Mouse (Mus musculus): ENCODE measurements at regions not wholly inside any gene's neighbourhood (a gene's known extent, or its start where the extent isn't known, plus 50 kb on each side); places are given as distances from the start of the nearest gene placed in this dataset.

- Histone ChIP-seq H3K9me3 (no peaks in the 10 kb centered on the region), H3K36me3 (no peaks in the 10 kb centered on the region), H3K27me3 (no peaks in the 10 kb centered on the region), H3K4me3 (no peak overlapping the region), H3K4me1 (no peaks in the 10 kb centered on the region), H3K4me2 (replicated peaks) (no peak overlapping the region), H3K27ac (no peak overlapping the region), H3K9ac (no peak overlapping the region)
- ATAC-seq (ENCODE audit: insufficient number of reproducible peaks, insufficient read depth, low FRiP score, low TSS enrichment) = no peak
- WGBS = 85% methylated on average over 9 of the region's 9 CpGs
Measured at GRCm38 (mm10) chr7:68568127-68568510, 180.9 kb downstream of the Arrdc4 start.

GRCm38 (mm10) chr7:68567452-68568126 lies 181.5 kb downstream of the Arrdc4 start:
- H3K4me3 ChIP-seq = no peak overlapping the region

GRCm38 (mm10) chr7:68559440-68560343 lies 189.3 kb downstream of the Arrdc4 start:
- WGBS = 54% methylated on average over 15 of the region's 15 CpGs
- no peaks in the 10 kb centered on the region for H3K27me3 ChIP-seq
- no peak overlapping the region for H3K4me3 ChIP-seq
- ATAC-seq (ENCODE audit: insufficient number of reproducible peaks, insufficient read depth, low FRiP score, low TSS enrichment) = no peak
- H3K36me3 ChIP-seq = no peaks in the 10 kb centered on the region
- H3K9me3 ChIP-seq = no peaks in the 10 kb centered on the region
- H3K27ac ChIP-seq = no peak overlapping the region
- H3K4me1 ChIP-seq = no peaks in the 10 kb centered on the region
- H3K4me2 ChIP-seq (replicated peaks) = no peak overlapping the region
- no peak overlapping the region for H3K9ac ChIP-seq

More at GRCm38 (mm10) chr7:68567452-68568126, 181.5 kb downstream of the Arrdc4 start:
- Histone ChIP-seq H3K36me3 (no peaks in the 10 kb centered on the region), H3K27ac (no peak overlapping the region), H3K9ac (no peak overlapping the region), H3K4me2 (replicated peaks) (no peak overlapping the region), H3K27me3 (no peaks in the 10 kb centered on the region), H3K9me3 (no peaks in the 10 kb centered on the region), H3K4me1 (no peaks in the 10 kb centered on the region)
- 68% methylated on average over 3 of the region's 3 CpGs for WGBS
- no peak for ATAC-seq (ENCODE audit: insufficient number of reproducible peaks, insufficient read depth, low FRiP score, low TSS enrichment)

DNA sequence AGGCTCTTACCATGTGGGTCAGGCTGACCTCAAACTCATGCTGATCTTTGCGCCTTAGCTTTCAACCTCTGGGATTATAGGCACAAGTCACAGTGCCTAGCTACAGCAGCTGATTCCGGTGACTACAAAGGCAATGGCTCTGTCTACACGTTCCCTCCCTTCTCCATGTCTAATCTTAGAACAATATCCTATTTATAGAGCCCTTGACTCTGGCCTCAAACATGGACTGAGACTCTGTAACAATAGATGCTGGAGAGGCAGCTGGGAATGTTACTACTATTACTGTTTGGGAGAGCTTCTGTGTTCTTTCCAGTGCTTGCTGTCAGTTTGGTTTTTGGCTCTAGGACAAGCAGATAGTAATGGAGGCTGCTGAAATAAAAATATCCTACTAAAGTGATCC lies 198.7 kb downstream of the Arrdc4 start:
- H3K27me3 ChIP-seq = no peaks in the 10 kb centered on the region
- no peak overlapping the region for H3K27ac ChIP-seq
- no peak overlapping the region for H3K9ac ChIP-seq
- no peak; the same call in 1 of the 2 replicates for ATAC-seq (ENCODE audit: insufficient number of reproducible peaks, insufficient read depth, low FRiP score, low TSS enrichment)
- H3K4me2 ChIP-seq (replicated peaks) = no peak overlapping the region
- H3K36me3 ChIP-seq = no peaks in the 10 kb centered on the region
- no peaks in the 10 kb centered on the region for H3K4me1 ChIP-seq
- no peaks in the 10 kb centered on the region for H3K9me3 ChIP-seq
- WGBS = 45% methylated on average over 3 of the region's 3 CpGs
- no peak overlapping the region for H3K4me3 ChIP-seq

- H3K4me3 ChIP-seq = no peak overlapping the region
- H3K36me3 ChIP-seq = no peaks in the 10 kb centered on the region
- no peak overlapping the region for H3K4me2 ChIP-seq (replicated peaks)
- no peaks in the 10 kb centered on the region for H3K9me3 ChIP-seq
- H3K27ac ChIP-seq = no peak overlapping the region
- H3K9ac ChIP-seq = no peak overlapping the region
- no peak for ATAC-seq (ENCODE audit: insufficient number of reproducible peaks, insufficient read depth, low FRiP score, low TSS enrichment)
- no peaks in the 10 kb centered on the region for H3K4me1 ChIP-seq
- H3K27me3 ChIP-seq = no peaks in the 10 kb centered on the region
Measured at GRCm38 (mm10) chr7:68548176-68548575, 200.9 kb downstream of the Arrdc4 start.

DNA sequence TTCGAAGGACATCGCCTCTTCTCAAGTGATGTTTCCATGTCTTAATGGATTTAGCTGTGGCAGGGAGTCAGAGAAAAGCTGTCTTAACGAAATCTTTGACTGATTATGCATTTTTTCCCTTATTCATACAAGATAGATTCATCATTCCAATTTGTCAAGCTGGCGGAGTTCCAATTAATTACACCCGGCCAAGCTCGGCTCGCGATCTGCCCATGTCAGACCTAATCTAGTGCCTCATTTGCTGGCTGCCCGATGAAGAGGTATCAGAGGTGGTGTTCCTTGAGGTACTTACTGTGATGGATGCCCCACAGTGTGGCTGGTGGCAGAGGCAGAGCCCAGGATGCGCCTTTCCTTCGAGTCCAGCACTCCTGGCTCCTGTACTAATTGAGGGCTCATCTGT lies 204.9 kb downstream of the Arrdc4 start:
- ATAC-seq (ENCODE audit: insufficient number of reproducible peaks, insufficient read depth, low FRiP score, low TSS enrichment) = no peak
- H3K9me3 ChIP-seq = no peaks in the 10 kb centered on the region

GRCm38 (mm10) chr7:68509096-68509495 lies 235.5 kb downstream of the Fam169b start:
- no peak overlapping the region for H3K4me2 ChIP-seq (replicated peaks)
- no peaks in the 10 kb centered on the region for H3K4me1 ChIP-seq
- ATAC-seq (ENCODE audit: insufficient number of reproducible peaks, insufficient read depth, low FRiP score, low TSS enrichment) = no peak
- H3K27ac ChIP-seq = no peak overlapping the region
- peaks cover 4% of the 10 kb centered on the region; the same call in 1 of the 2 replicates for H3K9me3 ChIP-seq
- no peak overlapping the region for H3K4me3 ChIP-seq
- no peak overlapping the region for H3K9ac ChIP-seq
- H3K36me3 ChIP-seq = no peaks in the 10 kb centered on the region
- WGBS = 88% methylated on average over 6 of the region's 6 CpGs
- H3K27me3 ChIP-seq = no peaks in the 10 kb centered on the region

More for the DNA sequence above, 204.9 kb downstream of the Arrdc4 start:
- no peak overlapping the region for H3K4me2 ChIP-seq (replicated peaks)
- H3K27ac ChIP-seq = no peak overlapping the region
- no peak overlapping the region for H3K4me3 ChIP-seq
- H3K4me1 ChIP-seq = no peaks in the 10 kb centered on the region
- H3K27me3 ChIP-seq = no peaks in the 10 kb centered on the region
- no peaks in the 10 kb centered on the region for H3K36me3 ChIP-seq
- 87% methylated on average over 11 of the region's 11 CpGs for WGBS
- no peak overlapping the region for H3K9ac ChIP-seq

DNA sequence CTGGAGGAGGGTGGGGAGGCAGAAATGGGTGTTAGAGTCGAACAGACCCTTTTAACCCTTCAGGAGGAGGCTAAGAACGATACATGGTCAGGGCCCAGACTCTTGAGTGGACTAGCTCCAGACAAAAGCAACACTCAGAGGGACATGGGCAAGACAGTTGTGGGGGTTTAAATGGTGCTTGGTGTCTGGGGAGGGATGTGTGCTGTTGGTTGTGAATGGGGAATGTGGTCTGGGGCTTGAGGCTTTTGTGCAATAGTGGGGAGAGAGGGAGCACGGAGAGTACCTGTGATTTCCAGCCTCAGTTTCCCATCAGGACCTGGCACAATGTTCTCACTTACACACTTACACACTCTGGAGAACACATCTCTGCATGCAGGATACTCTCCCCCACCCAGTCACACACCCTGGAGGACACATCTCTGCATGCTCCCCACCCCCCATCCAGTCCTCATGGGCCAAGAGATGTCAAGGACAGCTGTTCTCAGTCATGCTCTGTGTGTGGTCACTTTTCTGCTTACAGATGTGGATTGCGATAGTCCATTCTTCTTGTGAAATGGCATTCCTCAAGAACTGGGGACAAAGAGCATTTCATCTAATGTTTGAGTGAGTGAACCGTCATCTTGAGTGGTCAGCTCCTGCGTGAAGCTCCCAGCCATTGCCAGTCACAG lies 217.6 kb downstream of the Fam169b start:
- WGBS = 79% methylated on average over 6 of the region's 6 CpGs
- no peak overlapping the region for H3K27ac ChIP-seq
- no peak for ATAC-seq (ENCODE audit: insufficient number of reproducible peaks, insufficient read depth, low FRiP score, low TSS enrichment)
- H3K36me3 ChIP-seq = no peaks in the 10 kb centered on the region
- H3K9ac ChIP-seq = no peak overlapping the region
- H3K9me3 ChIP-seq = no peaks in the 10 kb centered on the region
- H3K4me1 ChIP-seq = no peaks in the 10 kb centered on the region
- H3K4me3 ChIP-seq = no peak overlapping the region
- H3K27me3 ChIP-seq = no peaks in the 10 kb centered on the region; the same call in 1 of the 2 replicates
- no peak overlapping the region for H3K4me2 ChIP-seq (replicated peaks)

DNA sequence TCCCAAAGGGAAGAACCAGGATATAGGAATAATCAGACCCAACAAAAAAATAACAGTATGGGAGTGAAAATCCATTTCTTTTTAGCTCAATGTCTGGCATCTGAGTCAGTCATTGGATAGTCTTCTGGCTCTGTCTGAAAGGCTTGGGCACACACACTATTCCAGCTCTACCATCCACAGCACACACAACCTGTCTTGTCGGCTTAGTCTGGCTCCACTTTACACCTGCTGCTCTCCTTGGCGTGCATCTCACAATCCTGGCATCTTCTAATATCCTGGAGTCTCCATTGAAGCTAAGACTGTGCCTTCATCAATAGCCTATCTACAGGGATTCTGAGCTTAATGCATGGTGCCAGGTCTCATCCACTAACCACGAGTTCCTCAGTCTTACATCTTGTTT lies 213.0 kb downstream of the Fam169b start:
- no peak overlapping the region for H3K9ac ChIP-seq
- no peak overlapping the region for H3K27ac ChIP-seq
- no peaks in the 10 kb centered on the region for H3K9me3 ChIP-seq
- no peaks in the 10 kb centered on the region for H3K36me3 ChIP-seq
- ATAC-seq (ENCODE audit: insufficient number of reproducible peaks, insufficient read depth, low FRiP score, low TSS enrichment) = no peak
- peaks cover 9% of the 10 kb centered on the region for H3K27me3 ChIP-seq
- no peak overlapping the region for H3K4me3 ChIP-seq
- H3K4me2 ChIP-seq (replicated peaks) = no peak overlapping the region
- no peaks in the 10 kb centered on the region for H3K4me1 ChIP-seq
- whole genome bisulfite sequencing = 87% methylated on average over 3 of the region's 3 CpGs

DNA sequence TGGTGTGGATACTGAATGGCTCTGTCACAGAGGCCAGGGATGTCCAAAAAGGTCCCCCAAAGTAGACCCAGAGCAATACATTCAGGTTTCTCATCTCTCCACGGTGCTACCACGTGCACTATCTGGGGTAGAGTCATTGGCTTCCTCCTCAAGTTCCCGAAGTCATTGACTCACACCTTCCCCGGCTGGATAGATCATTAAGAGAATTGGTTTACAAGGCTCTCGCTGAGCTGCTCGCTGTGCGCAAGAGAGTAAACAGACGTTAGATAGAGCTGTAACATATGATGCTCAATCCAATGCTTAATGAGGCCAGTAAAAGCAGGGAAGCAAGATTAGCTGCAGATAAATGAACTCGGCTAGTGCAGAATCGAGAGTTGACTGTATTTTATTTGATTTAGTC lies 208.9 kb downstream of the Fam169b start:
- 67% methylated on average over 10 of the region's 10 CpGs for WGBS
- no peak overlapping the region for H3K4me3 ChIP-seq
- no peak overlapping the region for H3K27ac ChIP-seq
- no peak overlapping the region for H3K4me2 ChIP-seq (replicated peaks)
- no peak overlapping the region for H3K9ac ChIP-seq
- peaks cover 27% of the 10 kb centered on the region for H3K27me3 ChIP-seq
- no peaks in the 10 kb centered on the region for H3K36me3 ChIP-seq
- no peaks in the 10 kb centered on the region for H3K9me3 ChIP-seq
- ATAC-seq (ENCODE audit: insufficient number of reproducible peaks, insufficient read depth, low FRiP score, low TSS enrichment) = no peak
- no peaks in the 10 kb centered on the region for H3K4me1 ChIP-seq

DNA sequence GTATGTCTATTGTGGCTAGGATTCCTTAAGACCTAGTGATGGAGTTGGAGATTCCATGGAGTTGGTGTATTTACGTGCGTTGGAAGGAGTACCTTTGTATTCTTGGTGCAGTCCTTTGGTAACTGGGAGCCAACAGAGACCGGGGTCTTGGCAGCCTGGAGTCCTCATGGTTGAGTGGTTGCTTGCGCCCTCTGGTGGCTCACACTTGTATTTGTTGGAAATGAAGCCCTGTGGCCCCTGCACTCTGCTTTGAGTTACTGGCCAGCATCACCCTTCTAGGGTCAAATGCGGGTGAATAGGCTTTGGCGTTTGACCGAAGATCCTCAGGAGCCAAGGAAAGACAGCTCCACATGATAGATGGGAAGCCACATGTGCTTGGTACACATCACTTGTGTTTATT lies 207.1 kb downstream of the Fam169b start:
- Histone ChIP-seq H3K4me3 (no peak overlapping the region), H3K4me2 (replicated peaks) (no peak overlapping the region), H3K9ac (no peak overlapping the region), H3K27ac (no peak overlapping the region), H3K9me3 (no peaks in the 10 kb centered on the region), H3K4me1 (no peaks in the 10 kb centered on the region), H3K36me3 (no peaks in the 10 kb centered on the region), H3K27me3 (peaks cover 27% of the 10 kb centered on the region)
- no peak for ATAC-seq (ENCODE audit: insufficient number of reproducible peaks, insufficient read depth, low FRiP score, low TSS enrichment)
- WGBS = 29% methylated on average over 7 of the region's 7 CpGs

GRCm38 (mm10) chr7:68480336-68480735 lies 206.7 kb downstream of the Fam169b start:
- H3K27me3 ChIP-seq = peaks cover 27% of the 10 kb centered on the region
- H3K36me3 ChIP-seq = no peaks in the 10 kb centered on the region
- no peak for ATAC-seq (ENCODE audit: insufficient number of reproducible peaks, insufficient read depth, low FRiP score, low TSS enrichment)
- no peak overlapping the region for H3K27ac ChIP-seq
- no peaks in the 10 kb centered on the region for H3K4me1 ChIP-seq
- H3K9ac ChIP-seq = no peak overlapping the region
- H3K4me2 ChIP-seq (replicated peaks) = no peak overlapping the region
- WGBS = 55% methylated on average over 3 of the region's 3 CpGs
- H3K9me3 ChIP-seq = no peaks in the 10 kb centered on the region
- H3K4me3 ChIP-seq = no peak overlapping the region
